Comparison of ENCODE assay signal across 23 mouse cellular contexts in genomic region chr7:45755703-45756102, GRCm38 (mm10). TPM values are rescaled to one million over a fixed set of nuclear protein-coding genes. Genes with fewer than 3 reads are reported as not detected.
"Had no signal": no experiment of that assay in that cellular context is flagged by ENCODE, and none has a peak within 500 bp of the region (broad histone marks: within the 10 kb centered on the region; RNA-seq: fewer than 3 reads in every experiment).

No protein-coding gene starts in this region.

- H3K4me2 ChIP-seq: lung, embryonic 14.5 days; midbrain, embryonic 13.5 days; midbrain, embryonic 15.5 days; neural tube, embryonic 12.5 days; stomach, embryonic 15.5 days had no signal

- H3K9me3 ChIP-seq: midbrain, embryonic 10.5 days; midbrain, embryonic 13.5 days; midbrain, embryonic 15.5 days; neural tube, embryonic 12.5 days; stomach, embryonic 15.5 days had no signal

- ATAC-seq: midbrain, embryonic 13.5 days; midbrain, embryonic 15.5 days had no signal

- H3K4me3 ChIP-seq: midbrain, embryonic 10.5 days; midbrain, embryonic 13.5 days; midbrain, embryonic 15.5 days; neural tube, embryonic 12.5 days; stomach, embryonic 15.5 days had no signal

- H3K4me1 ChIP-seq: midbrain, embryonic 15.5 days had no signal

- H3K36me3 ChIP-seq: midbrain, embryonic 10.5 days; midbrain, embryonic 13.5 days; midbrain, embryonic 15.5 days; neural tube, embryonic 12.5 days; stomach, embryonic 15.5 days had no signal

- H3K27ac ChIP-seq: midbrain, embryonic 10.5 days; midbrain, embryonic 13.5 days; midbrain, embryonic 15.5 days; neural tube, embryonic 12.5 days; stomach, embryonic 15.5 days; stomach, postnatal 0 days had no signal

- DNase-seq: lung, adult 18-20 months; lung, embryonic 14.5 days; lung, postnatal 10 days; lung, postnatal 4 days; right cerebral cortex, postnatal 14 days; thymus, adult 2 months; thymus, postnatal 14 days; thymus, postnatal 36 days had no signal

- H3K9ac ChIP-seq: lung, embryonic 14.5 days; midbrain, embryonic 13.5 days; midbrain, embryonic 15.5 days; neural tube, embryonic 12.5 days; stomach, embryonic 15.5 days had no signal

RNA-seq across cellular contexts. Expression of gene Lmtk3, which starts 27.8 kb away (rescaled TPM):
- total RNA-seq: megakaryocyte, adult 5-6 weeks; megakaryocyte-erythroid progenitor cell, adult 5-6 weeks; monocyte, adult 5-6 weeks; neutrophil, adult 5-6 weeks had no signal
- polyA plus RNA-seq: liver, embryonic 16.5 days had no signal

RNA-seq across cellular contexts. Expression of gene Sult2b1, which starts 28.8 kb away (rescaled TPM):
- total RNA-seq: megakaryocyte, adult 5-6 weeks; megakaryocyte-erythroid progenitor cell, adult 5-6 weeks; monocyte, adult 5-6 weeks; neutrophil, adult 5-6 weeks had no signal

RNA-seq across cellular contexts. Expression of gene Spaca4, which starts 30.1 kb away (rescaled TPM):
- total RNA-seq: megakaryocyte, adult 5-6 weeks; megakaryocyte-erythroid progenitor cell, adult 5-6 weeks; midbrain, postnatal 0 days; monocyte, adult 5-6 weeks; neutrophil, adult 5-6 weeks had no signal
- polyA plus RNA-seq: liver, embryonic 16.5 days; lung, embryonic 14.5 days; lung, embryonic 16.5 days; midbrain, embryonic 10.5 days; midbrain, embryonic 13.5 days; midbrain, embryonic 15.5 days; midbrain, postnatal 0 days; neural tube, embryonic 12.5 days; neural tube, embryonic 14.5 days; spleen, adult 2 months; stomach, embryonic 15.5 days; thymus, adult 2 months had no signal

RNA-seq across cellular contexts. Expression of gene Fam83e, which starts 34.7 kb away (rescaled TPM):
- total RNA-seq: midbrain, postnatal 0 days had no signal
